Mouse (Mus musculus) embryonic facial prominence, embryonic 14.5 days (tissue): ENCODE data around the gene Mapkapk3. TPM values are rescaled to one million over a fixed set of nuclear protein-coding genes. Genes with fewer than 3 reads are reported as not detected.

Source experiments
- ATAC-seq: fragments of 200-750 bp; cut with Nextera tagmentation; 2 replicates; pipeline ENCODE4 v1.8.0; 2017; ENCODE audit warnings: low read depth, moderate number of reproducible peaks, moderate TSS enrichment
- DNase-seq: peaks from one replicate; pipeline ENCODE4 v3.0.0-alpha.2; 2015; ENCODE audit warnings: low spot score
- H3K27ac ChIP-seq: fragments of 300-500 bp; sonication (generic); replicated peaks from 2 replicates; pipeline ENCODE4 v1.5.1; 2014; ENCODE audit warnings: low read depth, mild to moderate bottlenecking, low read length, moderate library complexity
- H3K27me3 ChIP-seq: fragments of 300-500 bp; sonication (generic); replicated peaks from 2 replicates; pipeline ENCODE4 v1.6.1; 2014; ENCODE audit warnings: low read length; ENCODE audit not compliant: control insufficient read depth, insufficient read depth
- H3K36me3 ChIP-seq: fragments of 300-500 bp; sonication (generic); 2 replicates; pipeline ENCODE4 v1.6.1; 2014; ENCODE audit warnings: low read length, mixed read lengths; ENCODE audit not compliant: control insufficient read depth, insufficient read depth
- H3K4me1 ChIP-seq: fragments of 300-500 bp; sonication (generic); 2 replicates; pipeline ENCODE4 v1.6.1; 2014; ENCODE audit warnings: antibody characterized with exemption, low read length; ENCODE audit not compliant: control insufficient read depth, insufficient read depth
- H3K4me2 ChIP-seq: fragments of 300-500 bp; sonication (generic); 2 replicates; pipeline ENCODE4 v1.6.1; 2014; ENCODE audit warnings: low read depth, mild to moderate bottlenecking, low read length, moderate library complexity, mixed read lengths
- H3K4me3 ChIP-seq: fragments of 300-500 bp; sonication (generic); 2 replicates; pipeline ENCODE4 v1.5.1; 2014; ENCODE audit warnings: low read depth, mild to moderate bottlenecking, low read length
- H3K9ac ChIP-seq: fragments of 300-500 bp; sonication (generic); 2 replicates; pipeline ENCODE4 v1.6.1; 2014; ENCODE audit warnings: low read depth, mild to moderate bottlenecking, low read length, moderate library complexity, mixed read lengths
- H3K9me3 ChIP-seq: fragments of 300-500 bp; sonication (generic); 2 replicates; pipeline ENCODE4 v1.6.1; 2016; ENCODE audit warnings: low read length; ENCODE audit not compliant: control insufficient read depth
- WGBS: fragments of 180-500 bp; shearing (Covaris S2); extraction: QIAGEN DNeasy Blood & Tissue Kit; methylation state at CpG from one replicate; pipeline ENCODE4 v1.1.7; 2014; 5-methylcytosine and 5-hydroxymethylcytosine counted together
- polyA plus RNA-seq: library from polyadenylated mRNA; unstranded; fragments of >200 nt; fragmentation: Nextera tagmentation; extraction: Ambion mirVana; gene quantifications from 2 replicates; pipeline ENCODE4 v1.2.1, GENCODE M21; 2014

Gene Mapkapk3
- polyA plus RNA-seq, 1 experiment from 2014 or later, result 10.1 TPM

DNA sequence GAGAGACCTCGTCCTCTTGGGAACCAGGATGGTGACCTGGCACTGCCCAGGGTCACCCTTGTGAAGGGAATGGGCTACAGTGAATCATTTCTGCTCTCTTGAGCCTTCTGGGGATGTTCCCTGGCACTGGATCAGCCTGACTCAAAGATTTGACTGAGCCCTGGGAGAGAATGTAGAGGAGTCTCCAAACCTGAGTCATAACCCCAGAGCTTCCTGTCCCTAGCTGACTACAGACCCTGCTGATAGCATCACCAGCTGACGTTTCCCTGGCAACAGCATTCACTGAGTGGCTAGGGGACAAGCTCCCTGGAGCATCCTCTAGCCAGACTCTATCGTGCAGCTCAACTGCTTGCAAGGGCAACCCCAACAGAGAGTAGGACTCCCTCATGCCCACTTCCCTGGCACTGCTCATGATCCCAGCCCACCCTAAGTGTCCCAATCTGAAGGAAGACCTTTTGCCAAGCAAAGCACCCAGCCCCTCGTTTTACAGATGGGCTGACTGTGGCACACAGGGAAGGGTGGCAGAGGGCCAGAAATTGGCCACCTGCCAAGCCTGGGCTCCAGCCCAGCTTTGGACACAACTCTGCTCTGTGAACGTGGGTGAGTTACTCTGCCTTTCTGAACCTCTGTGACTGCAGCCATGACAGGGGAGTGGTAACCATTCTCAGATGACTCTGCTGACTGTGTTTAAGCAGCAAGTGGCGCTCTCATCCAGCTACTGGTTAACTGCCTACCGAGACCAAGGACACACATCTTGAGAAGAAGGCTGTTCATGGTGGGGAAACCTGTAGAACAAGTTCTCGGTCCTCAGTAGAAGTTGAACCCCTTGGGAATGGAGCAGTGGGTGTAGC lies 10.9 kb downstream of the Mapkapk3 start:
- H3K9ac ChIP-seq, result no peak overlapping the region
- no peak overlapping the region for H3K27ac ChIP-seq
- H3K4me1 ChIP-seq, result peaks cover 19% of the 10 kb centered on the region
- H3K9me3 ChIP-seq, result no peaks in the 10 kb centered on the region
- DNase-seq (peak; percentile 86), ATAC-seq (peak; percentile 35)
- no peak overlapping the region for H3K4me2 ChIP-seq
- no peak overlapping the region for H3K4me3 ChIP-seq
- no peaks in the 10 kb centered on the region for H3K27me3 ChIP-seq
- H3K36me3 ChIP-seq, result no peaks in the 10 kb centered on the region
- WGBS, result 46% methylated on average over 7 of the region's 8 CpGs

DNA sequence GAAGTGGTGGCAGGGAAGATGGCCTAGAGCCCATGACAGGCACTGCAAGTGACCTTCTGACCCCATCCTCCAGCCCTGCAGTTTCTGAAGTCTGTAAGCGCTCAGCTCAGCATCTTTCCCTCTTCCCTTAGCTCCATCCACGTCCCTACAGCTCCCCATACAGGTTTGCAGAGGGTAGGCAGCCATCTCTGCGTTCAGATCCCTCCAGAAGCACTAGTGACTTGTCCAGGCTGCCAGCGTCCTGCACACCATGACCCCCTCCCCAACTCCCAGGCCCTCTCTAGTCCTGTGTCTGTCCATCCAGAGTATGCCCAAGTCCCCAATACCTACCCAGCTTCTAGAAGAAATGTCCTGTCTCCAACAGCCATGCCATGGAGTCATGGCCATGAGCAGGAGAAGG lies 11.6 kb downstream of the Mapkapk3 start:
- Histone ChIP-seq H3K27ac (no peak overlapping the region), H3K4me3 (no peak overlapping the region), H3K4me2 (no peak overlapping the region), H3K9me3 (no peaks in the 10 kb centered on the region), H3K4me1 (peaks cover 19% of the 10 kb centered on the region), H3K36me3 (no peaks in the 10 kb centered on the region), H3K27me3 (no peaks in the 10 kb centered on the region), H3K9ac (no peak overlapping the region)
- ATAC-seq, result no peak
- 49% methylated on average over 4 of the region's 4 CpGs for WGBS
- no peak for DNase-seq

DNA sequence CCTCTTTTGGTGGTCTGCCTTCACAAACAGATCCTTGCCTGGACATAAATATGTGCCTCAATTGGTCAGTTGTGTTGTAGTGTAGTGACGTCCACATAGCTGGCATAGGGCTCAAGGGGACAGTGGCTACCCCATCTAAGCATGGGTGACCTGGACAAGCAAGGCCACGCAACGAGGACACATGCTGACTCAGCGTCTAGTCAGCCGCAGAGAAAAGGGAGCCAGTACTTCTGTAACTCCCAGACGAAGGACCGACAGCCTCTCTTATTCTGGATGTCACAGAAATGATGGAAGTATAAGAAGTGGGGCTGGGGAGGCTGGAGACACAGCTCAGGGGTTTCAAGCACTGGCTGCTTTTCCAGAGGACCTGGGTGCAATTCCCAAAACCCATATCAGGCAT lies 12.1 kb downstream of the Mapkapk3 start:
- DNase-seq (no peak), ATAC-seq (no peak)
- Histone ChIP-seq H3K4me2 (no peak overlapping the region), H3K9ac (no peak overlapping the region), H3K27ac (no peak overlapping the region), H3K27me3 (no peaks in the 10 kb centered on the region), H3K4me3 (no peak overlapping the region), H3K36me3 (no peaks in the 10 kb centered on the region), H3K4me1 (peaks cover 19% of the 10 kb centered on the region), H3K9me3 (no peaks in the 10 kb centered on the region)
- 70% methylated on average over 7 of the region's 7 CpGs for WGBS

DNA sequence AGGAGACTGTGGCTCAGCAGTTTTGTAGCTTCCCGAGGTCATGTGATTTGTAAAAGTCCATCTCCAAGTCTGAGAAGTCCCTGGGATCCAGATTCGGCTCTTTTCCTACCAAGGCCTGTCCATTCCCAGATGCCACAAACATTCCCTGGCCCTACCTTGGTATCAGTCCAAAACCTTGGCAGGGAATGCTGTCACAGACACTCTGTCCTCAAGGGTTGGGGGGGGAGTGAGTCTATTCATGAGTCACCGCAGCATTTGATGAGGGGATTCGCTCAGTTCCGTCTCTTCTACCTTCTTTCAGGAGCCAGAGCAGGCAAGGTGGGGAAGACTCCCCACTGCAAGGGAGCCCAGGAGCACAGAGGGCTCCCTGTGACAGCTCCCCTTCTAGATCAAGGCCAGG lies 14.0 kb downstream of the Mapkapk3 start:
- no peak overlapping the region for H3K27ac ChIP-seq
- no peak overlapping the region for H3K4me2 ChIP-seq
- no peaks in the 10 kb centered on the region for H3K9me3 ChIP-seq
- peaks cover 19% of the 10 kb centered on the region for H3K4me1 ChIP-seq
- no peaks in the 10 kb centered on the region for H3K36me3 ChIP-seq
- no peak overlapping the region for H3K9ac ChIP-seq
- no peak overlapping the region for H3K4me3 ChIP-seq
- no peaks in the 10 kb centered on the region for H3K27me3 ChIP-seq
- 82% methylated on average over 5 of the region's 5 CpGs for WGBS
- ATAC-seq (no peak), DNase-seq (no peak)

DNA sequence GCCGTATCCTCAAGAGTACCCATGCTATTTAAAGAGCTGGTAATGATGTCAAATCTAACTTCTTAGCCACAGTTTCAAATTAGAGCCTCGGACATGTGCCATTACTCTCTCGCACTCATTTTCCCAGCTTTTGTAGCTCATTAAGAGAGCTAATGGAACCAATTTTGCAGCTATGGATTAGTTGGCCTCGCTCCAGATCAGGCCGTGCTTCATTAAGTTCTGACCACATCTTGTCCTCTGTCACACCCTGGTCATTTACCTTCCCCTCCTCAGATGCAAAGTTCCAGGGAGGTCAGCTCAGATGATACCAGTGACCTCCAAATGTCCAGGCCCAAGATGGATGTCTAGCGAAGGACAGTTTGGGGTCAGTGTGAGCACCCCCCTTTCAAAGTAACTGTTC lies 14.9 kb downstream of the Mapkapk3 start:
- ATAC-seq, result no peak
- H3K9ac ChIP-seq, result no peak overlapping the region
- H3K27me3 ChIP-seq, result no peaks in the 10 kb centered on the region
- H3K4me1 ChIP-seq, result peaks cover 11% of the 10 kb centered on the region
- DNase-seq, result no peak
- no peaks in the 10 kb centered on the region for H3K36me3 ChIP-seq
- no peak overlapping the region for H3K27ac ChIP-seq
- 77% methylated on average over 6 of the region's 6 CpGs for WGBS
- no peak overlapping the region for H3K4me3 ChIP-seq
- no peaks in the 10 kb centered on the region for H3K9me3 ChIP-seq
- H3K4me2 ChIP-seq, result no peak overlapping the region

DNA sequence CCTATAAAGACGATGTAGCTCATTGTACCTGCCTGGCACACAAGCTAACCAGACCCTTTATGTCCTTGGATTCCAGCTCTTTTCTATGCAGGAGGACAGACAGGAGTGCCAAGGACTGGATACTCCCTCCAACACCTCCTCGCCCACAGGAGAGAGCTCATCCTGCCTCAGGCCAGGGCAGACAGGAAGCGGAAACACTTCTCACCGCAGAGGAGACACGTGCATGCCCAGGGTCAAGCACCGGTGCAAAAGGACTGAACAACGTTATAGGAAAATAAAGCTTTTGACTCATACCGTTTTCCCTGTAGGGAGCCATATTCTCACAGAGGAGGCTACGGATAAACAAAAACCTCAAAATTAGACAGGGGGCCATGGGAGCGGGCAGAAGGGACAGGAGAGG lies 16.5 kb downstream of the Mapkapk3 start:
- no peak for DNase-seq
- WGBS, result 58% methylated on average over 10 of the region's 10 CpGs
- Histone ChIP-seq H3K9me3 (no peaks in the 10 kb centered on the region), H3K4me3 (no peak overlapping the region), H3K27me3 (no peaks in the 10 kb centered on the region), H3K4me2 (no peak overlapping the region), H3K27ac (no peak overlapping the region), H3K4me1 (no peaks in the 10 kb centered on the region), H3K36me3 (no peaks in the 10 kb centered on the region), H3K9ac (no peak overlapping the region)
- ATAC-seq, result no peak

DNA sequence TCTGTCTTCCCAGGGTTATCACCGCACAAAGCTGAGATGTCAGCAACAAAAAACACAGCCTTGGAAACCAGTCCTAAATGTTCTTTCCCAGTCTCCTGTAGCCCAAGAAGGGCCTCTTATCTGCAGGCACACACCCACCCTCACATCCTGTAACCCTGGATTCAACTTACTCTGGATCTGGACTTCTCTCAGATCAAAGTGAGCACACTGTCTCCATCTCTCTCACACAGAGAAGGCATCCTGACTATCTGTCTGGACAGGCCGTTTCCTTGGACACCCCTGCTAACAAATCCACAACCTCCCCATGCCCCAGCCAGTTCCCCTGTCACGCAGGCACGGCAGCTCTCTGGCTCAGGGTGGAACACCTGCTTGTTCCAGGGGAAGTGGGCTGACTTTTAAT lies 17.4 kb downstream of the Mapkapk3 start:
- no peak for DNase-seq
- ATAC-seq, result no peak
- Histone ChIP-seq H3K9ac (no peak overlapping the region), H3K27me3 (no peaks in the 10 kb centered on the region), H3K9me3 (no peaks in the 10 kb centered on the region), H3K4me1 (no peaks in the 10 kb centered on the region), H3K36me3 (no peaks in the 10 kb centered on the region), H3K27ac (no peak overlapping the region), H3K4me2 (no peak overlapping the region), H3K4me3 (no peak overlapping the region)
- 69% methylated on average over 4 of the region's 4 CpGs for WGBS

DNA sequence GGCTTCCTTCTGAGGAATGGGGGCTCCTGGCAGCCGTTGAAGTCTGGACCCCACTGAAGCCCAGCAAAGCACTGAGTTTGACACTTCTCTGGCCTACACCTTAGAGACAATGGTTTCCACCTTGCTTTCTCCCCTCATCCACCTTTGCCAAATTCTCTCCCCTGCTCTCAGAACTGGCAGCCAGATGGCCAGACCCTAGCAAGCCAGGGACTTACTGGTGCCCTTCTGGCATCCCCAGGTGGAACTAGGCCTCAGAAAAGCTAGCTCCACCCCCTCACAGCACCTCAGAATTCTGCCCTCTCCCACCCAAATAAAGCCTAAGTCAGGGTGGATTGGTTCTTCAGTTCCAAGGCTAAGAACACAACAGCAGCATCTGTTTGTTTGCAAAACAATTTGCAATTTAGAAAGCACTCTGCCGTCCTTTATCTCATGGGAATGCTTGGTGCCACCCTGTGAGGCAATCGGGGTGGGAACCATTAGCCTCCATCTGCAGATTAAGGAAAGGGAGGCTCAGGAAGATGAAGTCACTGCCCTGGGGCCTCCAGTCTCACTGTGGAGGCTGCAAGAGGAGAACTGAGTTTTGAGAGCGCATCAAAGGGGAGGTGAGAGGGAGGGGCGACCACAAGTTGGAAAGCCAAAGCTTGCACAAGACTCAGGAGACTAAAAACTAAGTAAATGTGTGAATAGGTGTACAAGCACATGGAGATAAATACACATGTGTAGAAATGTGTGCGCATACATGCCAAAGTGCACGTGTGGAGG lies 18.3 kb downstream of the Mapkapk3 start:
- no peaks in the 10 kb centered on the region for H3K9me3 ChIP-seq
- DNase-seq (no peak), ATAC-seq (no peak)
- no peaks in the 10 kb centered on the region for H3K27me3 ChIP-seq
- H3K4me3 ChIP-seq, result no peak overlapping the region
- no peak overlapping the region for H3K9ac ChIP-seq
- no peaks in the 10 kb centered on the region for H3K4me1 ChIP-seq
- no peaks in the 10 kb centered on the region for H3K36me3 ChIP-seq
- H3K27ac ChIP-seq, result no peak overlapping the region
- no peak overlapping the region for H3K4me2 ChIP-seq
- WGBS, result 72% methylated on average over 7 of the region's 7 CpGs
